Mouse (Mus musculus) MEL (cell line): Measurements from ENCODE around the gene Cacna1g. TPM values are rescaled to one million over a fixed set of nuclear protein-coding genes. Genes with fewer than 3 reads are reported as not detected.

Experiments used
- DNase-seq: peaks from one replicate; pipeline ENCODE4 v3.0.0; 2011; ENCODE audit warnings: low read depth, low spot score
- H3K27ac ChIP-seq: 2 replicates; pipeline ENCODE4 v1.5.1; 2012; ENCODE audit warnings: low read depth, mild to moderate bottlenecking, control low read depth, low read length, moderate library complexity; ENCODE audit not compliant: control insufficient read depth
- H3K27me3 ChIP-seq, 2 experiments: fragments of 150-350 bp in 1 of 2; sonication (generic) in 1 of 2; 2 replicates each; pipeline ENCODE4 v1.6.1; 2012; ENCODE audit warnings: low read length in 2 of 2, mild to moderate bottlenecking in 2 of 2, improper control_type of control experiment in 1 of 2, moderate library complexity in 1 of 2; ENCODE audit not compliant: insufficient read depth in 2 of 2, control insufficient read depth in 1 of 2
- H3K36me3 ChIP-seq, 2 experiments: 2 replicates each; pipeline ENCODE4 v1.6.1; 2012 to 2014; ENCODE audit warnings: low read length in 2 of 2, improper control_type of control experiment in 1 of 2, inconsistent platforms in 1 of 2, mild to moderate bottlenecking in 1 of 2; ENCODE audit not compliant: insufficient read depth in 2 of 2, control insufficient read depth in 1 of 2
- H3K4me1 ChIP-seq, 2 experiments: fragments of 150-350 bp in 1 of 2; sonication (generic) in 1 of 2; 2 replicates each; pipeline ENCODE4 v1.6.1; 2012; ENCODE audit warnings: low read length in 2 of 2, improper control_type of control experiment in 1 of 2, mild to moderate bottlenecking in 1 of 2; ENCODE audit not compliant: insufficient read depth in 2 of 2, control insufficient read depth in 1 of 2
- H3K4me3 ChIP-seq, 2 experiments: fragments of 150-350 bp in 1 of 2; sonication (generic) in 1 of 2; 2 replicates each; pipeline ENCODE4 v1.5.1; 2012; ENCODE audit warnings: low read depth in 2 of 2, low read length in 2 of 2, mild to moderate bottlenecking in 2 of 2, moderate library complexity in 2 of 2, control low read depth in 1 of 2, improper control_type of control experiment in 1 of 2; ENCODE audit not compliant: control insufficient read depth in 1 of 2, insufficient read depth in 1 of 2
- H3K79me2 ChIP-seq: 2 replicates; pipeline ENCODE4 v1.6.1; 2012; ENCODE audit warnings: mild to moderate bottlenecking, low read length, moderate library complexity; ENCODE audit not compliant: control insufficient read depth, poor library complexity, insufficient read depth
- H3K9ac ChIP-seq: 2 replicates; pipeline ENCODE4 v1.6.1; 2012; ENCODE audit warnings: low read depth, mild to moderate bottlenecking, control low read depth, low read length, moderate library complexity; ENCODE audit not compliant: control insufficient read depth, poor library complexity, severe bottlenecking
- H3K9me3 ChIP-seq: fragments of 150-350 bp; sonication (generic); replicated peaks from 2 replicates; pipeline ENCODE4 v1.6.1; 2012; ENCODE audit warnings: mild to moderate bottlenecking, low read length, improper control_type of control experiment, moderate library complexity; ENCODE audit not compliant: insufficient read depth
- BHLHE40 ChIP-seq: IDR thresholded peaks from 2 replicates; pipeline ENCODE4 v1.6.1; 2012; ENCODE audit warnings: low read depth, mild to moderate bottlenecking, inconsistent platforms, low read length, improper control_type of control experiment, borderline replicate concordance
- CHD1 ChIP-seq: IDR thresholded peaks from 2 replicates; pipeline ENCODE4 v1.6.1; 2012; ENCODE audit warnings: low read depth, mild to moderate bottlenecking, inconsistent platforms, low read length, improper control_type of control experiment
- CHD2 ChIP-seq: IDR thresholded peaks from 2 replicates; pipeline ENCODE4 v1.6.1; 2011; ENCODE audit warnings: low read length, improper control_type of control experiment
- CTCF ChIP-seq, 3 experiments: IDR thresholded peaks in 2 of 3; conservative IDR thresholded peaks in 1 of 3; 2 replicates each; pipeline ENCODE4 v1.5.1; 2011 to 2012; ENCODE audit warnings: low read length in 3 of 3, low read depth in 2 of 3, mild to moderate bottlenecking in 2 of 3, improper control_type of control experiment in 1 of 3, inconsistent platforms in 1 of 3, mixed read lengths in 1 of 3, moderate library complexity in 1 of 3; ENCODE audit not compliant: control insufficient read depth in 1 of 3, insufficient read depth in 1 of 3, poor library complexity in 1 of 3, severe bottlenecking in 1 of 3
- E2F4 ChIP-seq: IDR thresholded peaks from 2 replicates; pipeline ENCODE4 v1.6.1; 2011; ENCODE audit warnings: low read depth, low read length, improper control_type of control experiment, borderline replicate concordance
- ELF1 ChIP-seq: IDR thresholded peaks from 2 replicates; pipeline ENCODE4 v1.6.1; 2014; ENCODE audit warnings: low read depth, mild to moderate bottlenecking, inconsistent platforms, low read length, improper control_type of control experiment, moderate library complexity
- EP300 ChIP-seq, 2 experiments: IDR thresholded peaks; 2 replicates each; pipeline ENCODE4 v1.6.1; 2011; ENCODE audit warnings: improper control_type of control experiment in 2 of 2, low read length in 2 of 2, low read depth in 1 of 2, mild to moderate bottlenecking in 1 of 2
- GABPA ChIP-seq: IDR thresholded peaks from 2 replicates; pipeline ENCODE4 v1.6.1; 2012; ENCODE audit warnings: low read depth, mild to moderate bottlenecking, inconsistent platforms, low read length, improper control_type of control experiment, moderate library complexity
- HCFC1 ChIP-seq: IDR thresholded peaks from 2 replicates; pipeline ENCODE4 v1.6.1; 2012; ENCODE audit warnings: low read depth, mild to moderate bottlenecking, inconsistent platforms, low read length, improper control_type of control experiment, moderate library complexity
- JUND ChIP-seq: IDR thresholded peaks from 2 replicates; pipeline ENCODE4 v1.6.1; 2011; ENCODE audit warnings: low read depth, mild to moderate bottlenecking, improper control_type of control experiment, low read length
- MAFK ChIP-seq: IDR thresholded peaks from 2 replicates; pipeline ENCODE4 v1.6.1; 2011; ENCODE audit warnings: low read depth, mild to moderate bottlenecking, low read length, improper control_type of control experiment, borderline replicate concordance
- MAX ChIP-seq: IDR thresholded peaks from 2 replicates; pipeline ENCODE4 v1.6.1; 2011; ENCODE audit warnings: low read length, improper control_type of control experiment
- MEF2A ChIP-seq: IDR thresholded peaks from 2 replicates; pipeline ENCODE4 v1.6.1; 2014; ENCODE audit warnings: low read depth, mild to moderate bottlenecking, inconsistent platforms, low read length, improper control_type of control experiment; ENCODE audit not compliant: poor library complexity, insufficient replicate concordance, severe bottlenecking; ENCODE audit errors: extremely low read depth
- NRF1 ChIP-seq: IDR thresholded peaks from 2 replicates; pipeline ENCODE4 v1.6.1; 2014; ENCODE audit warnings: low read depth, mild to moderate bottlenecking, inconsistent platforms, low read length, improper control_type of control experiment, moderate library complexity; ENCODE audit not compliant: poor library complexity, insufficient read depth, severe bottlenecking
- RAD21 ChIP-seq: IDR thresholded peaks from 2 replicates; pipeline ENCODE4 v1.6.1; 2011; ENCODE audit warnings: mild to moderate bottlenecking, low read depth, low read length, improper control_type of control experiment
- RCOR1 ChIP-seq: IDR thresholded peaks from 2 replicates; pipeline ENCODE4 v1.6.1; 2012; ENCODE audit warnings: low read depth, mild to moderate bottlenecking, inconsistent platforms, low read length, improper control_type of control experiment
- TAL1 ChIP-seq: IDR thresholded peaks from 2 replicates; pipeline ENCODE4 v1.6.1; 2012; ENCODE audit warnings: mild to moderate bottlenecking, inconsistent platforms, low read length, moderate library complexity, mixed read lengths
- TCF12 ChIP-seq: IDR thresholded peaks from 2 replicates; pipeline ENCODE4 v1.6.1; 2014; ENCODE audit warnings: low read depth, mild to moderate bottlenecking, inconsistent platforms, low read length, improper control_type of control experiment, moderate library complexity
- USF1 ChIP-seq: IDR thresholded peaks from 2 replicates; pipeline ENCODE4 v1.6.1; 2014; ENCODE audit warnings: low read depth, mild to moderate bottlenecking, inconsistent platforms, low read length, improper control_type of control experiment, moderate library complexity
- ZKSCAN1 ChIP-seq: IDR thresholded peaks from 2 replicates; pipeline ENCODE4 v1.6.1; 2012; ENCODE audit warnings: low read depth, mild to moderate bottlenecking, inconsistent platforms, low read length, improper control_type of control experiment, moderate library complexity
- polyA plus RNA-seq, 2 experiments: library from polyadenylated mRNA; stranded (reverse) in 1 of 2; unstranded in 1 of 2; fragments of >175 nt in 1 of 2; fragments of >200 nt in 1 of 2; gene quantifications; 2 replicates each; pipeline versions ENCODE4 v1.2.1 to v1.2.4; 2012; ENCODE audit warnings: low replicate concordance in 2 of 2, low read depth in 1 of 2; ENCODE audit not compliant: insufficient read length in 2 of 2, insufficient read depth in 1 of 2, missing spikeins in 1 of 2
- total RNA-seq: library from RNA; depleted of rRNA; stranded (reverse); fragments of 300-350 nt; gene quantifications from 2 replicates; pipeline ENCODE4 v1.2.3, GENCODE M21; 2012

Gene Cacna1g
- total and polyA plus RNA-seq, 3 experiments, result 0.01 to 0.04 TPM; not detected in 1

GRCm38 (mm10) chr11:94470391-94470790 lies 3.6 kb downstream of the Cacna1g start:
- Histone ChIP-seq H3K79me2 (no peaks in the 10 kb centered on the region), H3K36me3 (no peaks in the 10 kb centered on the region), H3K4me3 (no peak overlapping the region), H3K27me3 (no peaks in the 10 kb centered on the region), H3K27ac (no peak overlapping the region), H3K9me3 (no peaks in the 10 kb centered on the region), H3K9ac (no peak overlapping the region), H3K4me1 (no peaks in the 10 kb centered on the region)
- TF ChIP-seq ZKSCAN1 (no peak), MAFK (no peak), ELF1 (no peak), TCF12 (no peak), RAD21 (no peak), MEF2A (no peak), JUND (no peak), RCOR1 (no peak), TAL1 (no peak), CTCF (IDR thresholded peaks at IDR 0.05 in 2 of 3, conservative IDR thresholded peaks at IDR 0.05 in 1 of 3; ENCODE audit: control insufficient read depth in 1 of 3, insufficient read depth in 1 of 3, low read depth in 2 of 3, low read length in 3 of 3, poor library complexity in 1 of 3, severe bottlenecking in 1 of 3) (no peak), CHD1 (no peak), E2F4 (no peak), BHLHE40 (no peak), HCFC1 (no peak), NRF1 (no peak), EP300 (IDR thresholded peaks at IDR 0.05; ENCODE audit: low read depth in 1 of 2, low read length in 2 of 2) (no peak), GABPA (no peak), CHD2 (no peak), USF1 (no peak), MAX (no peak)
- no peak for DNase-seq
